Mouse (Mus musculus): ENCODE data around the gene Ldhal6b. TPM values are rescaled to one million over a fixed set of nuclear protein-coding genes. Genes with fewer than 3 reads are reported as not detected.

Ldhal6b gene
- total and polyA plus RNA-seq, 3 experiments: 0.31 TPM; not detected in 2

DNA sequence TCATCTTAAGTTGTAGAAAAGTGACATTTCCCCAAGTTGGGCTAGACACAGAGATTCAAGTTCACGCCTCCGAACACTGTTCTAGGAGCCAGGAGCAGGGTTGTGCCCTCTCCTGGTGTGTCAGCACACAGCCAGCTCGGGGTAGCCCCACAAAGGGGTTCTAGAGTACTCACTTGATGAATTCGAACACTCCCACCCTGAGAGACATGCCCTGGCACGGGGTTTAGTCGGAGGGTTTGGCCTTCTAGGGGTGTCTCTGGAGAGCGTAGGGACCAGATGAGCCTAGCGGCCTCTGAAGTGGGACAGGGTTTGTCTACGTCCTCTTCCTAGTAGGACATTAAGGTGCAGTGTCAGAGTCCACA is 11.2 kb upstream of the Ldhal6b start:
- H3K36me3 ChIP-seq (ENCODE audit: control insufficient read depth in 1 of 2, insufficient read depth in 2 of 2, low read length in 2 of 2): peaks cover 1 to 8% of the 10 kb centered on the region in 2 experiments; a peak in 3 of 4 replicates
- H3K9ac ChIP-seq (ENCODE audit: control insufficient read depth, low read depth, low read length, poor library complexity, severe bottlenecking): no peak overlapping the region
- peaks cover 1% of the 10 kb centered on the region; the same call in 1 of the 2 replicates for H3K79me2 ChIP-seq (ENCODE audit: control insufficient read depth, insufficient read depth, low read length, poor library complexity)
- no peak overlapping the region for H3K27ac ChIP-seq (ENCODE audit: control insufficient read depth, low read depth, low read length)
- H3K9me3 ChIP-seq (replicated peaks; ENCODE audit: insufficient read depth, low read length): no peaks in the 10 kb centered on the region
- H3K4me3 ChIP-seq (ENCODE audit: control insufficient read depth in 1 of 2, insufficient read depth in 1 of 2, low read depth in 2 of 2, low read length in 2 of 2): no peak overlapping the region
- TF ChIP-seq ZKSCAN1 (IDR thresholded peaks at IDR 0.05; ENCODE audit: low read depth, low read length): no peak
- TF ChIP-seq CTCF (IDR thresholded peaks at IDR 0.05 in 2 of 3, conservative IDR thresholded peaks at IDR 0.05 in 1 of 3; ENCODE audit: control insufficient read depth in 1 of 3, insufficient read depth in 1 of 3, low read depth in 2 of 3, low read length in 3 of 3, poor library complexity in 1 of 3, severe bottlenecking in 1 of 3): 0 out of 6 replicates have a peak, but pooled peaks of 1 of the 3 experiments have one; percentile 3
- DNase-seq (ENCODE audit: low read depth, low spot score): no peak
- H3K4me1 ChIP-seq (ENCODE audit: control insufficient read depth in 1 of 2, insufficient read depth in 2 of 2, low read length in 2 of 2): peaks cover 0 to 5% of the 10 kb centered on the region in 2 experiments; a peak in 2 of 4 replicates
- H3K27me3 ChIP-seq (ENCODE audit: control insufficient read depth in 1 of 2, insufficient read depth in 2 of 2, low read length in 2 of 2): no peaks in the 10 kb centered on the region

DNA sequence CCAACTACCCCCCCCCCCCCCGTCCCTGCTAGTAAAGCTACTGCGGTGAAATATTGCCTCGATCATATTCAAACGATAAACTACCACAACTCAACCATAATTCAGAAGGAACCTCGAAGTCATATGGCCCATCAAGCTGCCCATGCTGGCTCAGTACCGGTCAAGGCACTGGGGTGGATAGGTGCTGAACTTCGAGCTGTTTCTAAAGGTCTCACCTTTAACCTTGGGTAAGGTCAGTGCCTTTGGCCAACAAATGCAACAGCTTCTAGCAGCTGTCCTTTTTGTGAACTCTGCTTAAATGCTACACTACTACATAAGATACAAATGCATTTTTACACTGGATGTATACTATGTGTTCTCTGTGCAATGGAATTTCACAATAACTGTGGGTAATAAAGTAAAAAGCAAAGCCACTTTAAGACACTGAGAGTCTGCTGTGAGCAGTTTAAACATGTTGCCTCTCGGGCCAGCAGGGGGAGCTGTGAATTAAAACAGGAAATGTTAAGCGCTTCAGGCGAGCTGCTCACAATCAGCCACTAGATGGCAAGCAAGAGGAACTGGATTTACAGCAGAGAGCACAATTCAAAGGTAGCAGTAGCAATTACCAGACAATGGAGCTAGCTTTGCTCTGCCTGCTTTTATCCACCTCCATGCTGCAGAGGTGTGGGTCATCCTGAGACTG is 10.7 kb upstream of the Ldhal6b start:
- no peaks in the 10 kb centered on the region for H3K9me3 ChIP-seq (replicated peaks; ENCODE audit: insufficient read depth, low read length)
- H3K79me2 ChIP-seq (ENCODE audit: control insufficient read depth, insufficient read depth, low read length, poor library complexity): peaks cover 1% of the 10 kb centered on the region; the same call in 1 of the 2 replicates
- peak; percentile 95 for DNase-seq (ENCODE audit: low read depth, low spot score)
- no peak overlapping the region for H3K9ac ChIP-seq (ENCODE audit: control insufficient read depth, low read depth, low read length, poor library complexity, severe bottlenecking)
- TF ChIP-seq SIN3A (IDR thresholded peaks at IDR 0.05; ENCODE audit: low read length): peak; percentile 69
- TF ChIP-seq POLR2AphosphoS2 (IDR thresholded peaks at IDR 0.05; ENCODE audit: low read length): no peak
- no peak for TF ChIP-seq USF1 (IDR thresholded peaks at IDR 0.05; ENCODE audit: low read depth, low read length)
- peak; percentile 82 for TF ChIP-seq ZNF384 (IDR thresholded peaks at IDR 0.05; ENCODE audit: low read depth, low read length)
- TF ChIP-seq CTCF (IDR thresholded peaks at IDR 0.05 in 2 of 3, conservative IDR thresholded peaks at IDR 0.05 in 1 of 3; ENCODE audit: control insufficient read depth in 1 of 3, insufficient read depth in 1 of 3, low read depth in 2 of 3, low read length in 3 of 3, poor library complexity in 1 of 3, severe bottlenecking in 1 of 3): peak in 2 of 3 experiments; percentile 98 to 99; a peak in 5 of 6 replicates
- no peak for TF ChIP-seq ZMIZ1 (IDR thresholded peaks at IDR 0.05; ENCODE audit: low read depth, low read length)
- peak; percentile 97 for TF ChIP-seq ZC3H11A (IDR thresholded peaks at IDR 0.05; ENCODE audit: low read depth, low read length)
- peak; percentile 95 for TF ChIP-seq RAD21 (IDR thresholded peaks at IDR 0.05; ENCODE audit: low read depth, low read length)
- TF ChIP-seq SMC3 (IDR thresholded peaks at IDR 0.05; ENCODE audit: low read depth, low read length): peak; percentile 99
- TF ChIP-seq TBP (IDR thresholded peaks at IDR 0.05; ENCODE audit: low read depth, low read length): 0 out of 2 replicates have a peak, but pooled peaks have one; percentile 38
- TF ChIP-seq ELF1 (IDR thresholded peaks at IDR 0.05; ENCODE audit: low read depth, low read length): peak; percentile 81
- no peak for TF ChIP-seq E2F4 (IDR thresholded peaks at IDR 0.05; ENCODE audit: borderline replicate concordance, low read depth, low read length)
- H3K4me1 ChIP-seq (ENCODE audit: control insufficient read depth in 1 of 2, insufficient read depth in 2 of 2, low read length in 2 of 2): peaks cover 0 to 5% of the 10 kb centered on the region in 2 experiments; a peak in 2 of 4 replicates
- H3K27me3 ChIP-seq (ENCODE audit: control insufficient read depth in 1 of 2, insufficient read depth in 2 of 2, low read length in 2 of 2): no peaks in the 10 kb centered on the region
- no peak overlapping the region for H3K27ac ChIP-seq (ENCODE audit: control insufficient read depth, low read depth, low read length)
- no peak overlapping the region for H3K4me3 ChIP-seq (ENCODE audit: control insufficient read depth in 1 of 2, insufficient read depth in 1 of 2, low read depth in 2 of 2, low read length in 2 of 2)
- peaks cover 1 to 8% of the 10 kb centered on the region in 2 experiments; a peak in 3 of 4 replicates for H3K36me3 ChIP-seq (ENCODE audit: control insufficient read depth in 1 of 2, insufficient read depth in 2 of 2, low read length in 2 of 2)

Data from MEL (cell line).